Mouse (Mus musculus) embryo, embryonic 9.5 days (tissue): ENCODE measurements at regions not wholly inside any gene's neighbourhood (a gene's known extent, or its start where the extent isn't known, plus 50 kb on each side); places are given as distances from the start of the nearest gene placed in this dataset.

Experiments
- DNase-seq: peaks from one replicate; pipeline ENCODE4 v3.0.0-alpha.2; 2017; ENCODE audit errors: extremely low spot score

GRCm38 (mm10) chr11:22644010-22644625, 132.2 kb downstream of the Tmem17 start:
- no peak for DNase-seq

- DNase-seq, result no peak
These were observed 133.0 kb downstream of the Tmem17 start for GRCm38 (mm10) chr11:22644877-22645276.

GRCm38 (mm10) chr11:22646192-22646936, 134.5 kb downstream of the Tmem17 start:
- no peak for DNase-seq

GRCm38 (mm10) chr11:22648275-22648674, 136.4 kb downstream of the Tmem17 start:
- DNase-seq, result no peak

GRCm38 (mm10) chr11:22650771-22651170, 138.9 kb downstream of the Tmem17 start:
- no peak for DNase-seq

- no peak for DNase-seq
These were observed 139.4 kb downstream of the Tmem17 start for GRCm38 (mm10) chr11:22651313-22651712.

- no peak for DNase-seq
These were observed 140.0 kb downstream of the Tmem17 start for GRCm38 (mm10) chr11:22651911-22652310.

GRCm38 (mm10) chr11:22652931-22653330, 141.0 kb downstream of the Tmem17 start:
- no peak for DNase-seq

GRCm38 (mm10) chr11:22653366-22653765, 141.5 kb downstream of the Tmem17 start:
- DNase-seq, result no peak

GRCm38 (mm10) chr11:22657635-22658034, 145.7 kb downstream of the Tmem17 start:
- no peak for DNase-seq

GRCm38 (mm10) chr11:22661072-22661471, 149.2 kb downstream of the Tmem17 start:
- no peak for DNase-seq

GRCm38 (mm10) chr11:22661713-22662551, 150.0 kb downstream of the Tmem17 start:
- no peak for DNase-seq

GRCm38 (mm10) chr11:22665978-22666377, 154.1 kb downstream of the Tmem17 start:
- DNase-seq, result no peak

GRCm38 (mm10) chr11:22666378-22666777, 154.5 kb downstream of the Tmem17 start:
- DNase-seq, result no peak

GRCm38 (mm10) chr11:22668220-22668619, 156.3 kb downstream of the Tmem17 start:
- DNase-seq, result no peak

- no peak for DNase-seq
These were observed 157.4 kb downstream of the Tmem17 start for GRCm38 (mm10) chr11:22669267-22669666.

GRCm38 (mm10) chr11:22671791-22672490, 160.1 kb downstream of the Tmem17 start:
- DNase-seq, result peak; percentile 12

- no peak for DNase-seq
These were observed 163.2 kb downstream of the Tmem17 start for GRCm38 (mm10) chr11:22675047-22675446.

- no peak for DNase-seq
These were observed 163.9 kb downstream of the Tmem17 start for GRCm38 (mm10) chr11:22675754-22676153.

- no peak for DNase-seq
These were observed 165.4 kb downstream of the Tmem17 start for GRCm38 (mm10) chr11:22677337-22677736.

GRCm38 (mm10) chr11:22684576-22684975, 172.7 kb downstream of the Tmem17 start:
- DNase-seq, result no peak

- DNase-seq, result no peak
These were observed 169.9 kb downstream of the B3gnt2 start for GRCm38 (mm10) chr11:22690829-22691228.
